Mouse (Mus musculus): ENCODE data around the gene Tac1.

GRCm38 (mm10) chr6:7571144-7571543 lies 16.5 kb downstream of the Tac1 start:
- TF ChIP-seq CTCF (IDR thresholded peaks at IDR 0.05; ENCODE audit: borderline replicate concordance, extremely low read depth, insufficient read depth, insufficient read length) = no peak
- TF ChIP-seq POLR2A (IDR thresholded peaks at IDR 0.05; ENCODE audit: borderline replicate concordance, extremely low read depth, insufficient read depth, insufficient read length, poor library complexity, severe bottlenecking) = no peak

Data from brain, embryonic 14.5 days (tissue).